Mouse (Mus musculus) testis, postnatal 10 days (tissue): ENCODE measurements around the gene Hba-a1.
"Not testable (repeated sequence)": the region's sequence is repeated elsewhere in the genome, so short reads cannot be mapped to it uniquely, and the experiment has no call there.

Experiments
- DNase-seq: peaks from one replicate; pipeline ENCODE4 v3.0.0; 2021; ENCODE audit warnings: low spot score

The Hba-a1 gene

GRCm38 (mm10) chr11:32296203-32296602, 12.9 kb downstream of the Hba-a1 start, which contains the start of gene Hba-a2:
Gene Hba-a2, plus strand, starts transcription at chr11:32296489.
- DNase-seq, result not testable (repeated sequence)

DNA sequence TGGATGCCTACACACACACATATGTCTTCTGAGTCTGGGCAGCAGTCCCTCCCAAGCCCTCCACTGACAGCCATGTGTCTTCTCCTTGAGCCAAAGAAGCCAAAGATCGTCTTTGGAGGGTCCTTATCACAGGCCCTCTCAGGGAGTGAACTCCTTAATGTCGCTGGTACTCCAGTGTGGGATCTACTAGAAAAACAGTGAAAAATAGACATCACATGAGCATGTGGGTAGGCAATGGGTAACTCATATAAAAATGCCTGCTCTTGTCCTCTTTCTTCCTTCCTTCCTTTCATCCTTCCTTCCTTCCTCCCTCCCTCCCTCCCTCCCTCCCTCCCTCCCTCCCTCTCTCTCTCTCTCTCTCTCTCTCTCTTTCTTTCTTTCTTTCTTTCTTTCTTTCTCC, 14.1 kb downstream of the Hba-a1 start:
- DNase-seq, result not testable (repeated sequence)

DNA sequence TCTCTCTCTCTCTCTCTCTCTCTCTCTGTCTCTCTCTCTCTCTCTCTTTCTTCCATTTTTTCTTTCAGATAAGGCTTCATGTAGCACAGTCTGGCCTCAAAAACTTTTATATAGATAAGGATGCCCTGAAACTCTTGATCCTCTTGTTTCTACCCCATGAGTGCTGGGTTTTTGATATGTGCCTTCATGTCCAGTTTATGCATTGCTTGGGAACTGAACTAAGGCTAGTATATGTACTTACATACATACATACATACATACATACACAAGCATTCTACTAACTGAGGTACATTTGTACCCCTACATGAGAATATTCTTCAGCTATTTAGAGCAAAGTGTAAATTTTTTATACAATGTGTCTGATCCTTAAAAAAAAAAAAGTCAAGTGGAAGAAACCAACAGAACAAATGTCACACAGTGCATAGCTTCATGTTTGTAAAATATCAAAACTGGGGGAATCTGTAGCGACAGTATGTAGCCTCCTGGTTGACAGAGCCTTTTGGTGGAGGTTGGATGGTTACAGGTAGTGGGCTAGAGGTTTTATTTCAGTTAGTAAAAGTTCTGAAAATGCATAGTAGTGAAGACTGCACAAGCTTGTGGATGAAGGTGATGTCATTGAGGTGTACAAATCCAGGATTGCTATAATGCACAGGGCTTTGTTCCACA, 14.7 kb downstream of the Hba-a1 start:
- no peak for DNase-seq

GRCm38 (mm10) chr11:32298532-32298918, 15.2 kb downstream of the Hba-a1 start:
- no peak for DNase-seq

- DNase-seq, result peak; percentile 76
Measured at GRCm38 (mm10) chr11:32299865-32300264, 16.6 kb downstream of the Hba-a1 start, which contains the start of gene Hbq1a. Gene Hbq1a, plus strand, starts transcription at chr11:32300069.

DNA sequence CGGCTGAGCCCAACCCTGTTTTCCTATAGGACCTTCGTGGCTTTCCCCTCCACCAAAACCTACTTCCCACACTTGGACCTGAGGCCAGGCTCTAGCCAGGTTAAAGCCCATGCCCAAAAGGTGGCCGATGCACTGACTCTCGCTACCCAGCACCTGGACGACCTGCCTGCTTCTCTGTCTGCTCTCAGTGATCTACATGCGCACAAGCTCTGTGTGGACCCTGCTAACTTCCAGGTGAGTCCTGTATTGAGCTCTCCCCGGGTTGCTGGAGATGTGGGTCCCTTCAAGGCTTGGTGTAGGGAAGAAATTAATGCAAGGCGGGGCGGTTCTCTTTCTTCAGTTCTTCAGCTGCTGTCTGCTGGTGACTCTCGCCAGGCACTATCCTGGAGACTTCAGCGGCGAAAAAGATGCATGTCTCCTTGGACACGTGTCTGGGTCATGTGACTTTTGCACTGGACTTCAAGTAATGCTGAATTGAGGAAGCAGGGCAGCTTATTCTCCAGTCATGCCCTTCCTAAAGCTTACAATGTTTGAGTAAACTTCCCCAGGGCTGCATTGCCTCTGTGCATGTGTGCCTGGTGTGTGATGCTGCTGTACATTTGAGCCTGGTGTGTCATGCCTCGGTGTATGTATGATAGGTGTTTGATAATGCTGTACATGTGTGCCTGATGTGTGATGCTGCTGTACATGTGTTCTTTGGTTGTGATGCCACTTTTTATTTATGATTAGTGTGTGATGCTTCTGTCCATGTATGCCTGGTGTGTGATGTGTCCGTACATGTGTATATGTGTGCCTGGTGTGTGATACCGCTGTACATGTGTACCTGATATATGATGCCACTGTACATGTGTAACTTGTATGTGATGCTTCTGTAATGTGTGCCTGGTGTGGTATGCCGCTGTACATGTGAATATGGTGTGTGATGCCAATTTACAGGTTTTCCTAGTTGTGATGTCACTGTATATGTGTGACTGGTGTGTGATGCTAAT, 17.3 kb downstream of the Hba-a1 start:
- no peak for DNase-seq

GRCm38 (mm10) chr11:32301506-32301905, 18.2 kb downstream of the Hba-a1 start:
- DNase-seq, result no peak

DNA sequence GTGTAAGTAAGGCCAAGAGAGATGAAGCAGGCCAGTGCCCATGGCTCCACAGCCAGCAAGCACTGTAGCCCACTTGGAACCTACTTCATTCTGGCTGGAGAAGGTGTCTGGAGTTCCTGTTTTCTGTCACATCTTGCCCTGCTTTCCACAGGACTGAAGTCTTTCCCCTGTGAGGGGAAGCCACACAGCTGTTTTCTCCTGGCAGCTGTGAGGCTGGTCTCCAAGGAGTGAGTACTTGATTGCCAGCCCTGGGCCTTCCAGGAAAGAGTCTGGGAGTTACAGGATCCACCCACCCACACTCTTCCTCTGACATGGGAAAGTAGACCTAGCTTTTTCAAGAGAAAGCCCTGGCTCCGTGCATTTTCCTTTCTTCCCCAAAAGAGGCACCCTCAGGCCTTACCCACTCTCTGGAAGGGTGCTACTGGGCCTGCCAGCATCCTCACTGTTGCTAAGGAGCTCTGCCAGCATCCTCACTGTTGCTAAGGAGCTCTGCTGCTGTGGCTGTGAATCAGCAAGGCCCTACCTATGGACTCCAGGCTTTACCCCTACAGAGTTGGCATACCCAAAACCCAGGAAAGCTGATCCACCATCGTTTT, 19.6 kb downstream of the Hba-a1 start:
- no peak for DNase-seq

- no peak for DNase-seq
Measured at GRCm38 (mm10) chr11:32303455-32303854, 20.1 kb downstream of the Hba-a1 start.

GRCm38 (mm10) chr11:32307006-32307405, 23.7 kb downstream of the Hba-a1 start:
- DNase-seq, result no peak

DNA sequence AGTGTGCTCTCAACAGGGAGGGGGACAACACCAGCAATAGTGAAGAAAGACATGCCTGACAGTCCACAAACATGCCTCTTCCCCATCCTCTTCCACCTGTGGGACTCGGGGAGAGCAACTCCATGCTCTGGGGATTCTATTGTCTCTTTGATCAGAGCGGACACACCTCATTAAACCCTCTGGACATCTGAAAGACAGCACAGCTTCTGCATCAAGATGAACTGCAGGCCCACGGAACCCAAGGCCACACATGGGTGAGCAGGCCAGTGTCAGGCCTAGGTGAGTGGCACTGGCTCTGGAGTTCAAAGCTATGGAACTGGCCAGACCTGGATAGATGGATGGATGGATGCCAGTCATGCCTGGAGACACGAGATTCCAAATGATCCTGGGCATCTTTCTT, 26.1 kb downstream of the Hba-a1 start:
- DNase-seq, result no peak

GRCm38 (mm10) chr11:32309928-32310327, 26.6 kb downstream of the Hba-a1 start:
- DNase-seq, result no peak

- no peak for DNase-seq
Measured at GRCm38 (mm10) chr11:32316009-32316408, 32.7 kb downstream of the Hba-a1 start.

DNA sequence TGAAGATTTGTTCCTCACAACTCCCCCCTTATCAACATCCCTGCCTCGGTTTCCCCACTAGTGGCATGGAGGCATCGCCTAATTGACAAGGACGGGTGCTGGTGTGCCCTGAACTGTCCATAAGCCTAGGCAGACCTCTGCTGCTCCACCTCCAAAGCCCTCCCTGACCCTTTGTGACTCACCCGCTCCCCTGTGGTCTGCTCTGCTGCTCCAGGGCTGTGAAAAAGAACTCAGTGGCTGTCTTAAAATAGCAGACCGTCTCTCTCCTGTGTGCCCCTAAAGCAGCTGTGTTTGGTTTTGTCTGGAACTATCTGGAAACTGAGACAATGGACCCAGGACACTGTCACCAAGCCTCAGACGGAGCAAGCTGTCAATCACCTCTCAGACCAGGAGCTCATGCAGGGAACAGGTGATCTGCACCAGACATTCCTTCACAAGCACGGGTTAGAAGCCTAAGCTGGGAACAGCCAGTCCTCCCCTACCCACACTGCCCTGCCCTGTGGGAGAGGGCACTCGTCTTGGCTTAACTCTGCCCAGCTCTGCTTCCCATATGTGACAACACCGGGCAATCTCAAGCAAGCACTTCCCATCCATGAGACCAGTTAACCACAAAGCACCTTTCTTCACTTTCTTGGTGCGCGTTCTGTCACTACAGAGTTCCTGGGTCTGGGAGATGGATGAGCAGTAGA, 37.3 kb downstream of the Hba-a1 start:
- no peak for DNase-seq

GRCm38 (mm10) chr11:32321196-32321565, 37.9 kb downstream of the Hba-a1 start:
- peak; percentile 86 for DNase-seq

DNA sequence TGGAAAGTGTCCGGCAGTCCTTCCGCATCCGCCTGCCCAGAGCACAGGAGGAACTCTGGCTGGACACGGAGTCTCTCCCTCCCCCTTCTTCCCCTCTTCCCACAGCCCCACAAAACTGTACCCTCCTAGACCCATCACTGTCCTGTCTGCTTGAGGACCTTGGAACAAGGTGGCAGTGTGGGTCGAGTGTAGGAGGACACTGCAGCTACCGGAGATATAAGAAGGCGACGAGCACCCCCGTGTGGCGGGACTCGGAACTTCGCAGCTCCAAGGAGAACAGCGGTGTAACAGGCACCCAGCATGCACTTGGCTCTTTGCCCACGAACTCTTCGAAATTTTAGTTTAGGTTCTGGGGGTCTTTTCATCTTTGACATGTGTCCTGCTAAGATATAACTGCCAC, 41.3 kb downstream of the Hba-a1 start:
- DNase-seq, result peak; percentile 95

DNA sequence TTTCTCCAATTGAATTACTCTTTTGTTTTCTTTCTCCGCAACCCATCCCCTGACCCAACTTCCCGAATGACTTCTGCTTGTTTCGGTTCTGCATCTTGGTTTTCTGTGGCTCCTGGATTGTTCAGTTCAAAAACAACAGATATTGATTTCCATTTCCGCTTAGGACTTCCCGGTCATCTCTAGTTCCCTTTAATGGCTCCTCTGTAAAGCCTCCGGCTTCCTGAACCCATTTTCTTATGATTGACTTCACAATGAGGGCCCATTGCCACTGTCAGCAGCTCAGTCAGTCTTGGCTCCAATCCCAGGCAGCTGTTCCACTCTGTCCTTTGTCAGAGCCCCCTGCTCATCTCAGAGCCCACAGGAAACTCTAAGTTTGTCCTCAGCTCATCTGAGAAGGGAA, 47.8 kb downstream of the Hba-a1 start:
- DNase-seq, result no peak

DNA sequence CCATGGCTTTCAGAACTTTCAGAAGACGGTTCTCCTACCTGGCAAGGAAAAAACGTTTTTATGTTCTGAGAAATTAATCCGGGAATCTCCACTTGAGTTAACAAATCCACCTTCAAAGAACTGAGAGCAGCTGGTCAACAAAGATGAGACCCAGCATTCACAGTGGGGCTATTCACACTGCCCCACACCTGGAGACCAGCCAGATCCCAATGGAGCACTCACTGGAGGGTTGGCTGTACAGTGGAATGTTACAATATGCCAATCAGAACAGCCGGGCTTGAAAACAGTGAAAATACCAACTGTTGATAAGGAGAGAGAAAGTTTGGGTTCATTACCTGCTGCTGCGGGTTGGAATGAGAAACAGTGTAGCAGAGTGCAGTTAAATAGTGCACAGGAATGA, 48.5 kb downstream of the Hba-a1 start:
- DNase-seq, result no peak

GRCm38 (mm10) chr11:32333235-32333634, 49.9 kb downstream of the Hba-a1 start:
- DNase-seq, result no peak
